Mouse (Mus musculus) stomach, postnatal 0 days (tissue): ENCODE data around the gene Rinl. TPM values are rescaled to one million over a fixed set of nuclear protein-coding genes. Genes with fewer than 3 reads are reported as not detected.

ENCODE experiments used
- ATAC-seq: fragments of 200-750 bp; cut with Nextera tagmentation; 2 replicates; pipeline ENCODE4 v1.8.0; 2017; ENCODE audit not compliant: low FRiP score, low TSS enrichment
- DNase-seq: peaks from one replicate; pipeline ENCODE4 v3.0.0-alpha.2; 2016; ENCODE audit warnings: low spot score
- H3K27ac ChIP-seq: fragments of 300-500 bp; sonication (generic); replicated peaks from 2 replicates; pipeline ENCODE4 v1.5.1; 2014; ENCODE audit warnings: mild to moderate bottlenecking, control low read depth
- H3K27me3 ChIP-seq: fragments of 300-500 bp; sonication (generic); 2 replicates; pipeline ENCODE4 v1.6.1; 2014; ENCODE audit warnings: low read length; ENCODE audit not compliant: control insufficient read depth, insufficient read depth
- H3K36me3 ChIP-seq: fragments of 300-500 bp; sonication (generic); 2 replicates; pipeline ENCODE4 v1.6.1; 2014; ENCODE audit warnings: low read length, mixed read lengths; ENCODE audit not compliant: control insufficient read depth, insufficient read depth
- H3K4me1 ChIP-seq: fragments of 300-500 bp; sonication (generic); replicated peaks from 2 replicates; pipeline ENCODE4 v1.6.1; 2014; ENCODE audit warnings: antibody characterized with exemption; ENCODE audit not compliant: control insufficient read depth, insufficient read depth
- H3K4me2 ChIP-seq: fragments of 300-500 bp; sonication (generic); replicated peaks from 2 replicates; pipeline ENCODE4 v1.6.1; 2014; ENCODE audit warnings: low read depth, mild to moderate bottlenecking, control low read depth, moderate library complexity
- H3K4me3 ChIP-seq: fragments of 300-500 bp; sonication (generic); 2 replicates; pipeline ENCODE4 v1.5.1; 2014; ENCODE audit warnings: low read depth, low read length, control low read depth
- H3K9ac ChIP-seq: fragments of 300-500 bp; sonication (generic); 2 replicates; pipeline ENCODE4 v1.6.1; 2014; ENCODE audit warnings: mild to moderate bottlenecking, low read length, control low read depth, mixed read lengths
- H3K9me3 ChIP-seq: fragments of 300-500 bp; sonication (generic); 2 replicates; pipeline ENCODE4 v1.6.1; 2016; ENCODE audit warnings: low read length; ENCODE audit not compliant: control insufficient read depth
- CTCF ChIP-seq: IDR thresholded peaks from 2 replicates; pipeline ENCODE4 v1.5.1; 2016; ENCODE audit warnings: antibody characterized with exemption, low read depth, mild to moderate bottlenecking, moderate library complexity
- EP300 ChIP-seq: optimal IDR thresholded peaks from 2 replicates; pipeline ENCODE3; 2016; ENCODE audit warnings: antibody characterized with exemption
- WGBS: fragments of 180-500 bp; shearing (Covaris S2); extraction: QIAGEN DNeasy Blood & Tissue Kit; methylation state at CpG from one replicate; pipeline ENCODE4 v1.1.7; 2014; 5-methylcytosine and 5-hydroxymethylcytosine counted together
- polyA plus RNA-seq: library from polyadenylated mRNA; unstranded; fragments of >200 nt; fragmentation: Nextera tagmentation; extraction: Ambion mirVana; gene quantifications from 2 replicates; pipeline ENCODE4 v1.2.1, GENCODE M21; 2015

Gene Rinl
- polyA plus RNA-seq, 1 experiment from 2014 or later: 2.6 TPM

DNA sequence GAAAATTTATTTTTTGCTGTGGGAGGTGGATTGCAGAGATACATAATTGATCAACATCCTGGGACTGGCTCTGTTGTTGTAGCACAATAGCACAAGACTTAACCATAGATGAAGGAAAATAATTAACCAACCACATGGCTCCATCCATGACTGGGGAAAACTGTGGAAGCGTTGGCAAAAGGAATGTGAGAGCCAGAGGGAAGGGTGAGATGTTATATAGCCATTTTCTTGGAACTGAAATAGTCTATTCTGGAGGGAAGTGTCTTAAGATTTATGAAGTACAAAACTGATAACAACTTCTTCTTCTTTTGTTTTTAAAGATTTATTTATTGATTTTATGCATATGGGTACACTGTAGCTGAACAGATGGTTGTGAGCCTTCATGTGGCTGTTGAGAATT, 58.5 kb downstream of the Rinl start:
- Histone ChIP-seq H3K4me3 (no peak overlapping the region), H3K4me1 (peaks cover 3% of the 10 kb centered on the region; the same call in 1 of the 2 replicates), H3K27me3 (no peaks in the 10 kb centered on the region), H3K27ac (no peak overlapping the region), H3K9me3 (no peaks in the 10 kb centered on the region), H3K9ac (no peak overlapping the region), H3K4me2 (no peak overlapping the region), H3K36me3 (no peaks in the 10 kb centered on the region)
- DNase-seq: no peak
- WGBS: 78% methylated on average over 1 of the region's 1 CpGs
- no peak for ATAC-seq
- TF ChIP-seq EP300 (no peak), CTCF (no peak)

Other genes starting within 250 kb of the Rinl start
- 87.1 and 87.6 TPM in 2 replicates for gene Sycn, start 248.1 kb upstream of the Rinl start, polyA plus RNA-seq
- 20.1 and 27.2 TPM in 2 replicates for gene Nccrp1, start 241.7 kb upstream of the Rinl start, polyA plus RNA-seq
- 9.8 and 12.0 TPM in 2 replicates for gene Samd4b, start 190.8 kb upstream of the Rinl start, polyA plus RNA-seq
- gene Pak4, start 190.8 kb upstream of the Rinl start, polyA plus RNA-seq: 33.9 and 34.1 TPM in 2 replicates
- gene Acp7, start 157.6 kb upstream of the Rinl start, polyA plus RNA-seq: 10.9 and 12.4 TPM in 2 replicates
- gene Fbxo27, start 96.1 kb upstream of the Rinl start, polyA plus RNA-seq: 1.7 and 2.4 TPM in 2 replicates
- gene Fbxo17, start 72.2 kb upstream of the Rinl start, polyA plus RNA-seq: 5.6 and 6.1 TPM in 2 replicates
- 113 and 118 TPM in 2 replicates for gene Mrps12, start 47.1 kb upstream of the Rinl start, polyA plus RNA-seq
- gene Sars2, start 47.0 kb upstream of the Rinl start, polyA plus RNA-seq: 11.4 and 12.3 TPM in 2 replicates
- not detected in 2 replicates for gene Ccer2, start 32.8 kb upstream of the Rinl start, polyA plus RNA-seq
- gene Sirt2, start 22.2 kb upstream of the Rinl start, polyA plus RNA-seq: 35.3 and 39.3 TPM in 2 replicates
- gene Nfkbib, start 21.5 kb upstream of the Rinl start, polyA plus RNA-seq: 31.2 and 33.0 TPM in 2 replicates
- gene Hnrnpl, start 19.6 kb downstream of the Rinl start, polyA plus RNA-seq: 153 and 156 TPM in 2 replicates
- 426 and 435 TPM in 2 replicates for gene Ech1, start 36.2 kb downstream of the Rinl start, polyA plus RNA-seq
- 469 and 489 TPM in 2 replicates for gene Lgals4, start 44.9 kb downstream of the Rinl start, polyA plus RNA-seq
- gene Lgals7, start 74.9 kb downstream of the Rinl start, polyA plus RNA-seq: 296 and 301 TPM in 2 replicates
- 1.9 and 2.3 TPM in 2 replicates for gene Capn12, start 92.5 kb downstream of the Rinl start, polyA plus RNA-seq
- gene Actn4, start 173.4 kb downstream of the Rinl start, polyA plus RNA-seq: 216 and 227 TPM in 2 replicates
- gene Eif3k, start 192.9 kb downstream of the Rinl start, polyA plus RNA-seq: 294 and 295 TPM in 2 replicates
- gene Map4k1, start 193.1 kb downstream of the Rinl start, polyA plus RNA-seq: 3.0 and 3.6 TPM in 2 replicates